Mouse (Mus musculus): ENCODE measurements around the gene Phlda1.

DNA sequence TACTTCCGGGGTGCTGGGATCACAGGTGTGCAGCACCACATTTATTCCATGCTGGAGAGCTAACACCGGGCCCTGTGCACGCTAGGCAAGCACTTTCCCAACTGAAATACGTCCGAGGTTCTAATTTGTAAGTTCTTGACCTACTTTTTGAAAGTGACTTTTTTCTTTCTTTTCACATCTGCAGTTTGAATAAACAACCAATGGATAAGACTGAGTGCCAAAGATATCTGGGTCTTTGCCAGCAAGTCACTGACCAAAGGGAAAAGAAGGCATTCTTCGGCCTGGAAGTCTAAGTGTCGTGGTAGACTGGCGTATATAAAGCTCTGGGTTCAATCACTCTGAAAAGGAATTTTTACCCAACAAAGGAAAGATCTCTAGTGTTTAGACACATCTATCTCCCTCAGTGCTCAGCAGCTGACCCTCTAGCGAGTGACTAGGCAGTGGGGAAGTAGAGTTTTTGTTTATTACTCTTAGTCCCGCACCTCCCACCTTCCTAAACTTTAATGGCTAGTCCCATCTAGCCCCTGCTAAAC, 6.0 kb downstream of the Phlda1 start:
- TF ChIP-seq POLR2A (IDR thresholded peaks at IDR 0.05; ENCODE audit: insufficient read depth, low read depth, low read length) (no peak), CTCF (IDR thresholded peaks at IDR 0.05) (no peak), EP300 (IDR thresholded peaks at IDR 0.05; ENCODE audit: insufficient read depth, low read depth, low read length) (no peak)

Measured in heart, adult 2 months (tissue).